Mouse (Mus musculus): ENCODE measurements around the gene Nectin2.

DNA sequence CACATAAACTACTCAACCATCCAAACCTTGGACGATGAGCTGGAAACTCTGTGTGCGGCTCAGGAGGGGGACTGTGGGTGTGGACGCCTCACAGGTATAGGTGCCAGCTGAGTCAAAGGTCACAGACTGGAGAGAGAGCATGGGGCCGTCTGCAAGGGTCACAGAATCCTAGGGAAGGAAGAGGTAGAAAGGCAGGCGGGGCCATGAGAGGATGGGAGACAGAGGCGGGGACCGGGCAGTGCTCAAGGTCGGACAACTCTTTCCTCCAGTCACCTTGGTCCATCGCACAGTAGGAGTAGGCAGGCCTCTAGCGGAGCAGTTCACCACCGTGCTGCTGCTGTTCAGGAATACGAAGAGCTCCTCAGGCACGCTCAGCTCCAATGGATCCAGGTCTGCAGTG is 9.7 kb upstream of the Nectin2 start:
- TF ChIP-seq POLR2A (IDR thresholded peaks at IDR 0.05; ENCODE audit: control insufficient read depth, extremely low read depth, insufficient read depth, low read length, poor library complexity) (no peak), CTCF (IDR thresholded peaks at IDR 0.05; ENCODE audit: borderline replicate concordance, control insufficient read depth, extremely low read depth, insufficient read depth, low read length, poor library complexity) (no peak)
